Mouse (Mus musculus): ENCODE measurements around the gene Tle3. TPM values are rescaled to one million over a fixed set of nuclear protein-coding genes. Genes with fewer than 3 reads are reported as not detected.

Gene Tle3
- polyA plus RNA-seq, 1 experiment from 2014 or later, result 22.4 TPM

- peak overlapping the region; percentile 88 for H3K27ac ChIP-seq
- WGBS, result 6% methylated on average over 19 of the region's 19 CpGs
- no peak overlapping the region for H3K4me3 ChIP-seq (replicated peaks; ENCODE audit: low read length)
- 0 out of 2 replicates have a peak overlapping the region, but pooled peaks have one; percentile 13 for H3K9ac ChIP-seq
- peak overlapping the region; percentile 28 for H3K4me2 ChIP-seq (replicated peaks)
- ATAC-seq (ENCODE audit: low FRiP score) (peak; percentile 88), DNase-seq (ENCODE audit: low spot score) (peak; percentile 92)
- peaks cover 70% of the 10 kb centered on the region for H3K36me3 ChIP-seq (replicated peaks; ENCODE audit: control insufficient read depth, insufficient read depth)
- H3K9me3 ChIP-seq (ENCODE audit: control insufficient read depth, low read length), result no peaks in the 10 kb centered on the region
- H3K27me3 ChIP-seq (ENCODE audit: control insufficient read depth, insufficient read depth, low read length), result no peaks in the 10 kb centered on the region
- H3K4me1 ChIP-seq (replicated peaks; ENCODE audit: control insufficient read depth, insufficient read depth, low read length), result peaks cover 65% of the 10 kb centered on the region
Observed at GRCm38 (mm10) chr9:61404998-61405621, 32.9 kb downstream of the Tle3 start.

GRCm38 (mm10) chr9:61406343-61406742 lies 34.2 kb downstream of the Tle3 start:
- no peak for ATAC-seq (ENCODE audit: low FRiP score)
- no peak for DNase-seq (ENCODE audit: low spot score)
- 83% methylated on average over 1 of the region's 1 CpGs for WGBS
- Histone ChIP-seq H3K27ac (peak overlapping the region; percentile 88), H3K9ac (no peak overlapping the region), H3K27me3 (ENCODE audit: control insufficient read depth, insufficient read depth, low read length) (no peaks in the 10 kb centered on the region), H3K36me3 (replicated peaks; ENCODE audit: control insufficient read depth, insufficient read depth) (peaks cover 74% of the 10 kb centered on the region), H3K4me1 (replicated peaks; ENCODE audit: control insufficient read depth, insufficient read depth, low read length) (peaks cover 57% of the 10 kb centered on the region), H3K9me3 (ENCODE audit: control insufficient read depth, low read length) (no peaks in the 10 kb centered on the region), H3K4me2 (replicated peaks) (no peak overlapping the region), H3K4me3 (replicated peaks; ENCODE audit: low read length) (no peak overlapping the region)

GRCm38 (mm10) chr9:61409046-61409445 lies 36.9 kb downstream of the Tle3 start:
- Histone ChIP-seq H3K27me3 (ENCODE audit: control insufficient read depth, insufficient read depth, low read length) (no peaks in the 10 kb centered on the region), H3K4me3 (replicated peaks; ENCODE audit: low read length) (no peak overlapping the region), H3K36me3 (replicated peaks; ENCODE audit: control insufficient read depth, insufficient read depth) (peaks cover 83% of the 10 kb centered on the region), H3K9me3 (ENCODE audit: control insufficient read depth, low read length) (no peaks in the 10 kb centered on the region), H3K4me2 (replicated peaks) (no peak overlapping the region), H3K27ac (no peak overlapping the region), H3K4me1 (replicated peaks; ENCODE audit: control insufficient read depth, insufficient read depth, low read length) (peaks cover 32% of the 10 kb centered on the region), H3K9ac (no peak overlapping the region)
- peak; percentile 53 for DNase-seq (ENCODE audit: low spot score)
- 77% methylated on average over 8 of the region's 8 CpGs for WGBS
- no peak for ATAC-seq (ENCODE audit: low FRiP score)

GRCm38 (mm10) chr9:61413665-61414456 lies 41.7 kb downstream of the Tle3 start:
- H3K9ac ChIP-seq, result no peak overlapping the region
- no peak for ATAC-seq (ENCODE audit: low FRiP score)
- WGBS, result 85% methylated on average over 14 of the region's 14 CpGs
- no peak overlapping the region for H3K4me2 ChIP-seq (replicated peaks)
- H3K27me3 ChIP-seq (ENCODE audit: control insufficient read depth, insufficient read depth, low read length), result no peaks in the 10 kb centered on the region
- H3K36me3 ChIP-seq (replicated peaks; ENCODE audit: control insufficient read depth, insufficient read depth), result peaks cover 98% of the 10 kb centered on the region
- H3K9me3 ChIP-seq (ENCODE audit: control insufficient read depth, low read length), result no peaks in the 10 kb centered on the region
- H3K27ac ChIP-seq, result no peak overlapping the region
- DNase-seq (ENCODE audit: low spot score), result no peak
- no peak overlapping the region for H3K4me3 ChIP-seq (replicated peaks; ENCODE audit: low read length)
- H3K4me1 ChIP-seq (replicated peaks; ENCODE audit: control insufficient read depth, insufficient read depth, low read length), result no peaks in the 10 kb centered on the region

- ATAC-seq (ENCODE audit: low FRiP score), result no peak
- no peak overlapping the region for H3K4me3 ChIP-seq (replicated peaks; ENCODE audit: low read length)
- peaks cover 75% of the 10 kb centered on the region for H3K36me3 ChIP-seq (replicated peaks; ENCODE audit: control insufficient read depth, insufficient read depth)
- no peaks in the 10 kb centered on the region for H3K9me3 ChIP-seq (ENCODE audit: control insufficient read depth, low read length)
- H3K27me3 ChIP-seq (ENCODE audit: control insufficient read depth, insufficient read depth, low read length), result no peaks in the 10 kb centered on the region
- no peak for DNase-seq (ENCODE audit: low spot score)
- H3K4me1 ChIP-seq (replicated peaks; ENCODE audit: control insufficient read depth, insufficient read depth, low read length), result no peaks in the 10 kb centered on the region
- H3K4me2 ChIP-seq (replicated peaks), result no peak overlapping the region
- WGBS, result 57% methylated on average over 9 of the region's 9 CpGs
- no peak overlapping the region for H3K9ac ChIP-seq
- no peak overlapping the region for H3K27ac ChIP-seq
Observed at GRCm38 (mm10) chr9:61416571-61416970, 44.4 kb downstream of the Tle3 start.

- Histone ChIP-seq H3K4me3 (replicated peaks; ENCODE audit: low read length) (no peak overlapping the region), H3K4me1 (replicated peaks; ENCODE audit: control insufficient read depth, insufficient read depth, low read length) (no peaks in the 10 kb centered on the region), H3K9ac (no peak overlapping the region), H3K9me3 (ENCODE audit: control insufficient read depth, low read length) (no peaks in the 10 kb centered on the region), H3K4me2 (replicated peaks) (no peak overlapping the region), H3K27me3 (ENCODE audit: control insufficient read depth, insufficient read depth, low read length) (no peaks in the 10 kb centered on the region), H3K27ac (no peak overlapping the region), H3K36me3 (replicated peaks; ENCODE audit: control insufficient read depth, insufficient read depth) (peaks cover 25% of the 10 kb centered on the region)
- WGBS, result 88% methylated on average over 3 of the region's 3 CpGs
- ATAC-seq (ENCODE audit: low FRiP score), result no peak
- DNase-seq (ENCODE audit: low spot score), result no peak
Observed at GRCm38 (mm10) chr9:61421626-61422025, 49.5 kb downstream of the Tle3 start.

GRCm38 (mm10) chr9:61424245-61424644 lies 52.1 kb downstream of the Tle3 start:
- Histone ChIP-seq H3K9ac (no peak overlapping the region), H3K9me3 (ENCODE audit: control insufficient read depth, low read length) (no peaks in the 10 kb centered on the region), H3K4me1 (replicated peaks; ENCODE audit: control insufficient read depth, insufficient read depth, low read length) (no peaks in the 10 kb centered on the region), H3K27me3 (ENCODE audit: control insufficient read depth, insufficient read depth, low read length) (no peaks in the 10 kb centered on the region), H3K36me3 (replicated peaks; ENCODE audit: control insufficient read depth, insufficient read depth) (peaks cover under 1% of the 10 kb centered on the region; the same call in 1 of the 2 replicates), H3K27ac (no peak overlapping the region), H3K4me3 (replicated peaks; ENCODE audit: low read length) (no peak overlapping the region), H3K4me2 (replicated peaks) (no peak overlapping the region)
- DNase-seq (ENCODE audit: low spot score) (no peak), ATAC-seq (ENCODE audit: low FRiP score) (no peak)
- 86% methylated on average over 3 of the region's 3 CpGs for WGBS

GRCm38 (mm10) chr9:61426493-61426892 lies 54.3 kb downstream of the Tle3 start:
- 78% methylated on average over 7 of the region's 7 CpGs for WGBS
- H3K9ac ChIP-seq, result no peak overlapping the region
- no peak overlapping the region for H3K27ac ChIP-seq
- H3K9me3 ChIP-seq (ENCODE audit: control insufficient read depth, low read length), result no peaks in the 10 kb centered on the region
- H3K4me2 ChIP-seq (replicated peaks), result no peak overlapping the region
- H3K36me3 ChIP-seq (replicated peaks; ENCODE audit: control insufficient read depth, insufficient read depth), result no peaks in the 10 kb centered on the region
- ATAC-seq (ENCODE audit: low FRiP score), result no peak
- no peaks in the 10 kb centered on the region for H3K4me1 ChIP-seq (replicated peaks; ENCODE audit: control insufficient read depth, insufficient read depth, low read length)
- H3K27me3 ChIP-seq (ENCODE audit: control insufficient read depth, insufficient read depth, low read length), result no peaks in the 10 kb centered on the region
- H3K4me3 ChIP-seq (replicated peaks; ENCODE audit: low read length), result no peak overlapping the region
- no peak for DNase-seq (ENCODE audit: low spot score)

GRCm38 (mm10) chr9:61427051-61427450 lies 54.9 kb downstream of the Tle3 start:
- no peaks in the 10 kb centered on the region for H3K4me1 ChIP-seq (replicated peaks; ENCODE audit: control insufficient read depth, insufficient read depth, low read length)
- DNase-seq (ENCODE audit: low spot score) (no peak), ATAC-seq (ENCODE audit: low FRiP score) (no peak)
- no peak overlapping the region for H3K9ac ChIP-seq
- H3K4me3 ChIP-seq (replicated peaks; ENCODE audit: low read length), result no peak overlapping the region
- no peaks in the 10 kb centered on the region for H3K9me3 ChIP-seq (ENCODE audit: control insufficient read depth, low read length)
- H3K4me2 ChIP-seq (replicated peaks), result no peak overlapping the region
- no peak overlapping the region for H3K27ac ChIP-seq
- 92% methylated on average over 6 of the region's 6 CpGs for WGBS
- no peaks in the 10 kb centered on the region for H3K36me3 ChIP-seq (replicated peaks; ENCODE audit: control insufficient read depth, insufficient read depth)
- H3K27me3 ChIP-seq (ENCODE audit: control insufficient read depth, insufficient read depth, low read length), result no peaks in the 10 kb centered on the region
